Mouse (Mus musculus): ENCODE data around the gene Rxfp2. TPM values are rescaled to one million over a fixed set of nuclear protein-coding genes. Genes with fewer than 3 reads are reported as not detected.

Gene Rxfp2
- total and polyA plus RNA-seq, 3 experiments = 0.16 TPM; not detected in 2

DNA sequence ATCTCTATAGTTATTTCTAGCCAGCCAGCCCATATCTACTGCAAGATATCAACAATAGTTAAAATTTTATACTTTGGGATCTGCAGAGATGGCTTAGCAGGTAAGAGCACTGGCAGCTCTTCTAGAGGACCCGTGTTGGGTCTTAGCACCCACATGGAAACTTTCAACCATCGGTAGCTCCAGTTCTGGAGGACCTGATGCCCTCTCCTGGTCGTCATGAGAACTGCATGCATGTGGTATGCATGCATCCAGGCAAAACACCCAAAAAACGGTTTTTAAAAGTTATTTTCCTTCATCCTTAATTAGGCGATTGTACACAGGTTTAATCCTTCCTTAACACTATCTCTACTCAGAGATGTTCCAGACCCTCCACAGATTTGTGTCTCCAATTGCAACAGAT lies 40.4 kb downstream of the Rxfp2 start:
- DNase-seq (ENCODE audit: low spot score) (no peak), ATAC-seq (ENCODE audit: extremely low read depth, insufficient number of reproducible peaks, low FRiP score, poor library complexity, severe bottlenecking) (no peak)
- TF ChIP-seq GATA1 (IDR thresholded peaks at IDR 0.05; ENCODE audit: borderline replicate concordance, low read length) = no peak
- no peak for TF ChIP-seq CTCF (IDR thresholded peaks at IDR 0.05; ENCODE audit: low read depth, low read length)
- no peak for TF ChIP-seq POLR2AphosphoS5 (IDR thresholded peaks at IDR 0.05; ENCODE audit: insufficient replicate concordance, low read depth, low read length)
- H3K9me3 ChIP-seq (replicated peaks) = peaks cover 59% of the 10 kb centered on the region
- H3K27me3 ChIP-seq (ENCODE audit: insufficient read depth, low read length) = no peaks in the 10 kb centered on the region
- no peaks in the 10 kb centered on the region for H3K36me3 ChIP-seq (replicated peaks)
- no peaks in the 10 kb centered on the region for H3K4me1 ChIP-seq (ENCODE audit: insufficient read depth, low read depth, low read length)
- no peak overlapping the region for H3K4me3 ChIP-seq (ENCODE audit: low read depth, low read length)

DNA sequence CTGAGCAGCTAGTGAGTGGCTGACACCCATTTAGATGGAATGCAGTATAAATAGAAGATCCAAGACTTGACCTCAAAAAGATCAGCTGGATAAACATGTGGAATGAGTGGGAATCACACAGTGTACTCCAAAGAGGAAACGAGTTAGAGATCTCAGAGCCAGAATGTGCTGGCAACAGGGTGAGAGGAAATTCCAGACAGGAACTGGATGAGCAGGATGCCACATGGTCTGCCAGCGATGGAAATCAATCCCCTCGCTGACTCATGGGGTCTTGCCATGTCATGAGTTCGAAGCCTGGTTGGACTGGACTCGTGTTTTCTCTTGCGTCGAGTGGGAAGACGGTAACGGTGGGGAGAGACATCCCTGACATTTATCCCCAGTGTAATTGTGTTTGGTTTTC lies 41.0 kb downstream of the Rxfp2 start:
- Histone ChIP-seq H3K9me3 (replicated peaks) (peaks cover 60% of the 10 kb centered on the region), H3K4me1 (ENCODE audit: insufficient read depth, low read depth, low read length) (no peaks in the 10 kb centered on the region), H3K27me3 (ENCODE audit: insufficient read depth, low read length) (no peaks in the 10 kb centered on the region), H3K36me3 (replicated peaks) (no peaks in the 10 kb centered on the region), H3K4me3 (ENCODE audit: low read depth, low read length) (no peak overlapping the region)
- no peak for TF ChIP-seq GATA2 (IDR thresholded peaks at IDR 0.05; ENCODE audit: borderline replicate concordance, low read depth, low read length)
- TF ChIP-seq TAL1 (conservative IDR thresholded peaks at IDR 0.05; ENCODE audit: low read depth, low read length) = no peak
- no peak for TF ChIP-seq POLR2AphosphoS5 (IDR thresholded peaks at IDR 0.05; ENCODE audit: insufficient replicate concordance, low read depth, low read length)
- no peak for TF ChIP-seq CTCF (IDR thresholded peaks at IDR 0.05; ENCODE audit: low read depth, low read length)
- ATAC-seq (ENCODE audit: extremely low read depth, insufficient number of reproducible peaks, low FRiP score, poor library complexity, severe bottlenecking) (no peak), DNase-seq (ENCODE audit: low spot score) (no peak)

DNA sequence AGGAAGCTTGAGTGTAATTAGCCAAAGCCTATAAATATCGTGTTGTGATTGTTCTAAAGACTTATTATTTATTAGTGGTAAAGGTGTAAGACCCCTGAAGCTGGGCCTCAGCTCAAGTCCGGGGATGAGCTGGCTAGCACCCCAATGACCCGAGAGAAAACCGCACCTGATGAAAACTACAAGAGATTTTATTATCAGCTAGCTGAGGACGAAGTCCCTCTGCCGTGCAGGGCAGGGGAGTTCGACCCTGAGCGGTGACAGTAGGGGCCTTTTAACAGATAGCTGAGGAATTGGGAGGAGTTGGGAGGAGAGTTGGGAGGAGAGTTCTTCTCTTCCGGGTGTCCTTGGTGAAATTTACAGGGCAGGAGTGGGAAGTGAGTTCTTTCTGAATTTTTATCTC lies 42.6 kb downstream of the Rxfp2 start:
- Histone ChIP-seq H3K36me3 (replicated peaks) (no peaks in the 10 kb centered on the region), H3K4me3 (ENCODE audit: low read depth, low read length) (no peak overlapping the region), H3K27me3 (ENCODE audit: insufficient read depth, low read length) (no peaks in the 10 kb centered on the region), H3K9me3 (replicated peaks) (peaks cover 60% of the 10 kb centered on the region), H3K4me1 (ENCODE audit: insufficient read depth, low read depth, low read length) (no peaks in the 10 kb centered on the region)
- TF ChIP-seq POLR2AphosphoS5 (IDR thresholded peaks at IDR 0.05; ENCODE audit: insufficient replicate concordance, low read depth, low read length) (no peak), CTCF (IDR thresholded peaks at IDR 0.05; ENCODE audit: low read depth, low read length) (no peak), TAL1 (conservative IDR thresholded peaks at IDR 0.05; ENCODE audit: low read depth, low read length) (no peak), GATA1 (IDR thresholded peaks at IDR 0.05; ENCODE audit: borderline replicate concordance, low read length) (no peak), GATA2 (IDR thresholded peaks at IDR 0.05; ENCODE audit: borderline replicate concordance, low read depth, low read length) (no peak)
- ATAC-seq (ENCODE audit: extremely low read depth, insufficient number of reproducible peaks, low FRiP score, poor library complexity, severe bottlenecking) = no peak
- DNase-seq (ENCODE audit: low spot score) = no peak

DNA sequence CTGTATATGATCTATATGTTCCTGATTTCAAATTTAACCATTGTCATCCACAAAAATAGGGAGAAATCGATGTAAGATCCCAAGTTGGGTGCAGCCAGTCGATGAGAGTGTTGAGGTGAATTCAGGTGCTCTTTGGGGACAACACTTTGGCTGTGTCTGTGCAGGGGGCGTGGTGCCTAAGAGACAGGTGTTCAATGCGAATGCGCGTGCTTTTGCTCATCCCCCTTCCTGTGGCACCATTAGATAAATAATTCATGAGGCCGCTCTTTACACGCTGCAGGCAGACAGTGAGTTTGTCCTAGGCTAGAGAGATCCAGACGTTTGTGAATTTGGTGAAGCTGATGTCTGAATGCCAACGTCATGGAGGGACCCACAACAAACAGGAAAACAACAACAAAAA lies 45.8 kb downstream of the Rxfp2 start:
- TF ChIP-seq POLR2AphosphoS5 (IDR thresholded peaks at IDR 0.05; ENCODE audit: insufficient replicate concordance, low read depth, low read length) = no peak
- no peak for TF ChIP-seq GATA2 (IDR thresholded peaks at IDR 0.05; ENCODE audit: borderline replicate concordance, low read depth, low read length)
- no peak for TF ChIP-seq GATA1 (IDR thresholded peaks at IDR 0.05; ENCODE audit: borderline replicate concordance, low read length)
- no peak for TF ChIP-seq CTCF (IDR thresholded peaks at IDR 0.05; ENCODE audit: low read depth, low read length)
- TF ChIP-seq TAL1 (conservative IDR thresholded peaks at IDR 0.05; ENCODE audit: low read depth, low read length) = no peak
- H3K27me3 ChIP-seq (ENCODE audit: insufficient read depth, low read length) = no peaks in the 10 kb centered on the region
- no peak for ATAC-seq (ENCODE audit: extremely low read depth, insufficient number of reproducible peaks, low FRiP score, poor library complexity, severe bottlenecking)
- no peak for DNase-seq (ENCODE audit: low spot score)
- H3K36me3 ChIP-seq (replicated peaks) = no peaks in the 10 kb centered on the region
- H3K4me1 ChIP-seq (ENCODE audit: insufficient read depth, low read depth, low read length) = no peaks in the 10 kb centered on the region
- no peak overlapping the region for H3K4me3 ChIP-seq (ENCODE audit: low read depth, low read length)
- H3K9me3 ChIP-seq (replicated peaks) = peaks cover 55% of the 10 kb centered on the region

DNA sequence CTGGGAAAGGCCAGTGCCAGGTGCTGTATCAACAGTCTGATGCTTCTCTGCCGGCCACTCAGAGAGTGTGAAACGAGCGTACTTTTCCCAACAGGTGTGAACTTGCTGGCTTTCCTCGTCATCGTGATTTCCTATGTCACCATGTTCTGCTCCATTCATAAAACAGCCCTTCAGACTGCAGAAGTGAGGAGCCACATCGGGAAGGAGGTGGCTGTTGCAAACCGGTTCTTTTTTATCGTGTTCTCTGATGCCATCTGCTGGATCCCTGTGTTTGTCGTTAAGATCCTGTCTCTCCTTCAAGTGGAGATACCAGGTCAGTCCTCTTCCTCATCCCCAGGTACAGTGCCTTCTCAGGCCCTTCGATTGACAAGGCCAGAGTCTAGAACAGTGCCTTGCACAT lies 51.6 kb downstream of the Rxfp2 start:
- TF ChIP-seq POLR2AphosphoS5 (IDR thresholded peaks at IDR 0.05; ENCODE audit: insufficient replicate concordance, low read depth, low read length) = no peak
- no peak for TF ChIP-seq GATA1 (IDR thresholded peaks at IDR 0.05; ENCODE audit: borderline replicate concordance, low read length)
- no peak for TF ChIP-seq CTCF (IDR thresholded peaks at IDR 0.05; ENCODE audit: low read depth, low read length)
- TF ChIP-seq GATA2 (IDR thresholded peaks at IDR 0.05; ENCODE audit: borderline replicate concordance, low read depth, low read length) = no peak
- TF ChIP-seq TAL1 (conservative IDR thresholded peaks at IDR 0.05; ENCODE audit: low read depth, low read length) = no peak
- H3K4me1 ChIP-seq (ENCODE audit: insufficient read depth, low read depth, low read length) = no peaks in the 10 kb centered on the region
- no peak for ATAC-seq (ENCODE audit: extremely low read depth, insufficient number of reproducible peaks, low FRiP score, poor library complexity, severe bottlenecking)
- H3K27me3 ChIP-seq (ENCODE audit: insufficient read depth, low read length) = no peaks in the 10 kb centered on the region
- no peak overlapping the region for H3K4me3 ChIP-seq (ENCODE audit: low read depth, low read length)
- no peaks in the 10 kb centered on the region for H3K36me3 ChIP-seq (replicated peaks)
- DNase-seq (ENCODE audit: low spot score) = no peak
- H3K9me3 ChIP-seq (replicated peaks) = peaks cover 52% of the 10 kb centered on the region

DNA sequence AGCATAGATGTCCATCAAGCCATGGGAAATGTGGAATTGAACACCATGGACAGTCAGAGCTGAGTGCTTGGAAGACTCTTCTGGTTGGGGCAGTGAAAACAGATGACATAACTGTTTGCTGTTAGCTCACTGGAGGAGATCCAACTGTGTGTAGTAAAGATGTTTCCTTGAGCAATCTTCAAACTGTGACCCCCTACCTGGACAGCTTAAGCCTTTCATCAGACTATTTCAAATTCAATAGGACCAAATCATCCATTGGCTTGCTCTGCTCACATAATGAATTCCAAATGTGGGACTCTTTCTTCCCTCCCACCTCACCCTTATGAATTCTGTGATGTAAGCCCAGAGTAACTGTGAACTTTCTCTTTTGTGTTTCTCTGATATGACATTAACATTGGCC lies 53.3 kb downstream of the Rxfp2 start:
- Histone ChIP-seq H3K9me3 (replicated peaks) (peaks cover 42% of the 10 kb centered on the region), H3K4me1 (ENCODE audit: insufficient read depth, low read depth, low read length) (no peaks in the 10 kb centered on the region), H3K4me3 (ENCODE audit: low read depth, low read length) (no peak overlapping the region), H3K36me3 (replicated peaks) (no peaks in the 10 kb centered on the region), H3K27me3 (ENCODE audit: insufficient read depth, low read length) (no peaks in the 10 kb centered on the region)
- ATAC-seq (ENCODE audit: extremely low read depth, insufficient number of reproducible peaks, low FRiP score, poor library complexity, severe bottlenecking) (no peak), DNase-seq (ENCODE audit: low spot score) (no peak)
- TF ChIP-seq GATA2 (IDR thresholded peaks at IDR 0.05; ENCODE audit: borderline replicate concordance, low read depth, low read length) (no peak), CTCF (IDR thresholded peaks at IDR 0.05; ENCODE audit: low read depth, low read length) (no peak), TAL1 (conservative IDR thresholded peaks at IDR 0.05; ENCODE audit: low read depth, low read length) (no peak), GATA1 (IDR thresholded peaks at IDR 0.05; ENCODE audit: borderline replicate concordance, low read length) (no peak), POLR2AphosphoS5 (IDR thresholded peaks at IDR 0.05; ENCODE audit: insufficient replicate concordance, low read depth, low read length) (no peak)

Data from G1E (cell line).